Mouse (Mus musculus) erythroid progenitor cell, adult 5-6 weeks (primary cell): ENCODE results near the gene Ccdc18. TPM values are rescaled to one million over a fixed set of nuclear protein-coding genes. Genes with fewer than 3 reads are reported as not detected.
A peak's percentile ranks its signal among the peaks of the same experiment; 100 is the strongest.
"Not testable (repeated sequence)": the region's sequence is repeated elsewhere in the genome, so short reads cannot be mapped to it uniquely, and the experiment has no call there.

Experiments used
- ATAC-seq: replicated peaks from 2 replicates; pipeline ENCODE4 v1.8.0; 2016; ENCODE audit warnings: moderate number of reproducible peaks, mild to moderate bottlenecking, moderate TSS enrichment, inconsistent platforms; ENCODE audit not compliant: poor library complexity, low FRiP score, severe bottlenecking
- total RNA-seq, 2 experiments: library from RNA; stranded (forward) in 1 of 2; stranded (reverse) in 1 of 2; fragments of 150-400 nt in 1 of 2; fragments of 186-747, 209-891 nt in 1 of 2; gene quantifications; 2 replicates each; pipeline versions ENCODE4 v1.2.3 to v1.2.4; 2015 to 2017; ENCODE audit warnings: low replicate concordance in 2 of 2

Gene Ccdc18
- total RNA-seq (2015; ENCODE audit: low replicate concordance) (45.3 and 53.3 TPM in 2 replicates), total RNA-seq (2017; ENCODE audit: low replicate concordance) (53.3 and 93.4 TPM in 2 replicates)

DNA sequence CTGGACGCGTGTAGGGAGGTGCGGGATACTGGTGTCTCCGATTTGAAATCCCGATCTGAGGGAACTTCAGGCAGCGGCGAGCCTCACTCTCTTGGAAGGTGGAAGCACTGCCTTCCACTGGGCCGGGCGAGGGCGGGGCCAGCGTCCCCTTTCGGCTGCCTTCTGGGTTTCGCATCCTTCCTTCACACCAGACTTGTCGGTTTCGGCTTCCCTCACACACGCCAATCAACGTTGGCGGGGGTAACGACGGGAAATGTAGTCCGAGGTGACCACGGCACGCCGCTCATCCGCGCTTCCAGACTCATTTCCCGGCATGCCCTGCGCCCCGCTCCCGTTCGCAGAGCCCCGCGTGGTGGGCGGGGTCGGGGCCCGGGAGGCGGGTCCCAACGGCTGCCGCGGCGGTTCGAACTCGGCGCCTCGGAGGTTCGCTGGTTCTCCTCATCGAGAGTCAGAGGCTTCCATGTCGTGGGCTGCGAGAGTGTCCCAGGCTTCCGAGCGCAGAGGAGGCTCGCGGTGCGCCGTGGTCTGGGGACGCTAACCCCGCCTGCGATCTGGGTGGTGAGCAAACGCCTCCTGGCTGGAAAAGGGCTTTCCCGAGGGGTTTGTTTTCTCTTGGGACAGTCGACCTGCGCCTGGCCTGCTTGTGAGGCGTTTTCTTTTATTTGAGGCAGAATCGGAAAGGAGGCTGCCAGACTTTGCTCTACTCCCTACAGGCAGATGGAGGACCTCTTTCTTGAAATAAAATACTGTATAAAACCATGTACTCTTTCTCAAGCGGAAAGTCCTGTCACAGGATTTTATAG lies at the start of gene Ccdc18, which contains the start of gene Tmed5:
TSS of gene Ccdc18 (plus strand) at position 435 of the 803 bp plus-strand sequence.
TSS of gene Tmed5 (minus strand) at position 180 of the 803 bp plus-strand sequence.
- ATAC-seq = peak; percentile 95

DNA sequence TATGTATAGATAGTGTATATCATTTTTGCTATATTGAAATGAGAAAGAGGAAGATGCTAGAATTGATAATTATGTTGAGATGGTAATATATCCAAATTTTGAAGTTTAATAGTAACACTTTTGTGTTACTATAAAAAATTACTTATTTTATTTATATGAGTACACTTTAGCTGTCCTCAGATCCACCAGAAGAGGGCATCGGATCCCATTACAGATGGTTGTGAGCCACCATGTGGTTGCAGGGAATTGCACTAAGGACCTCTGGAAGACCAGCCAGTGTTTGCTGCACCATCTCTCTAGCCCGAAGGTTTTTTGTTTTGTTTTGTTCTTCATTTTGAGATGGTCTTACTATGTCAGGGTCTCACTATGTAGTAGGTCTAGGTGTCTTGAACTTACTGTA lies 47.2 kb upstream of the Ccdc18 start:
- ATAC-seq = no peak

DNA sequence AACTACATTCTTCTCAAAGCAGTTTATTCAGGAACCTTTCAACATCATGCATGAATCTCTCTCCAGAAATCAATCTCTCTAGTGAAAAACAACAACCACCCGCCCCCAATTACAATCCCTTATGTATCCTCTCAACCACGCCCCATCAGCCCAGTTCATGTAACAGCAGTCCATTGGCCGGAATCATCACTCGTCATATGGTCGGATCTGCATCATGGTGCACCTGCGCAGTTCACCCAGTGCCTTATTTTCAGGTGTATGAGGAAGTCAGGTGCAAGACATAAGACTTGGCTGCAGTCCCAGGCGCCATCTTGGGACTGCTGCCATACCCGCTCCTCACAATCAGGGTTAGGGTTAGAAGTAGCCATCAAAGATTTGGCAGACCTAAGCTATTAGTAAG lies 39.9 kb upstream of the Ccdc18 start:
- not testable (repeated sequence) for ATAC-seq

DNA sequence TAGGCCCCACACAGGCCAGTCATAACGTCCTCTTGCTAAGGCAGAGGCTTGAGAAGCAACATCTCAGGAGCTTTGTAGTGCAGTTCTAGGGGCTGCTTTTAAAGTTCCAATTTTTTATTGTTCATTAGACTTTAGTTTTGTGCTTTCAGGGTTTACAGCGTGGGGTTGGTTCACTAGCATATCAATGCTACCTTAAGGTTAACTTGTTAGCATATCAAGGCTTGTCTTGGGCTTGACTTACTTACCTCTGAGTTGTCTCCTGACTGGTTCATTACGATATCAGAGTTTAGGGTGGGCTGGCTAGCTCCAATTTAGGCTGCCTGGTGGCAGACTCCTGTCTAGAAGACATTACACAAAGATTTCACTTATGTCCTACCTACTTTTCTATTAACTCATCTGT lies 35.0 kb upstream of the Ccdc18 start:
- no peak for ATAC-seq

DNA sequence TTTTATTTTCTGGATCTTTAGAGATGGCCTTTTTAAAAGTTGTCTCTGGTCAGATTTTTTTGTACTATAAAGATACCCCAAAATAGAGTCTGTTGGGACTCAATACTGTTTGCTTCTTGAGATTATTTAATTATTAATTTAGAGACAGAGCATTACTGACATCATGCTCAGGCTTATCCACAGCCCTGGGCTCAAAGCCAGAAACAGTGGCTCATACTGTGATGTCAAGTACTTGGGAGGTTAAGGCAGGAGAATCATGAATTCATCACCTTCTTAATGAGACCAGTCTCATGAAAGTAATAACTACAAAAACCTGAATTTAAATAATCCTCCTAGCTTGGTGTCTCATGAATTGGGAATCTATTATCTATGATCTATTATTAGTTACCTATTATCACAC lies 32.5 kb upstream of the Ccdc18 start:
- ATAC-seq = no peak

DNA sequence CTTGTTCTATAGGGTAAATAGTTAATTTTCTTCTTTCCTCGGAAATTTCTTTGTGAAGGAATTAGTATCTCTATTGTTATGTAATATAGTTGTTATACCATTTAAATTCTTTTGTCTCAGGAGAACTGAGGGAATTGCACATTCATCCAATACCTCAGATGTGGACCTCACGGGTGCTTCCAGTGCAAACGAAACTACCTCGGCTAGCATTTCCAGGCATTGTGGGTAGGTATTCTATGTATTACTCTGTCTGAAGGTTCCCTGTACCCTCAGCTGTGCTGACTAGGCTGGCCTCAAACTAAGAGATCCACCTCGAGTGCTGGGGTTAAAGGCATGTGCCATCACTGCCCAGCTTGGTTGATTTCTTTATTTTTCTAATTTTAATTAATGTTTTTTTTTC lies 28.4 kb upstream of the Ccdc18 start:
- ATAC-seq = no peak

DNA sequence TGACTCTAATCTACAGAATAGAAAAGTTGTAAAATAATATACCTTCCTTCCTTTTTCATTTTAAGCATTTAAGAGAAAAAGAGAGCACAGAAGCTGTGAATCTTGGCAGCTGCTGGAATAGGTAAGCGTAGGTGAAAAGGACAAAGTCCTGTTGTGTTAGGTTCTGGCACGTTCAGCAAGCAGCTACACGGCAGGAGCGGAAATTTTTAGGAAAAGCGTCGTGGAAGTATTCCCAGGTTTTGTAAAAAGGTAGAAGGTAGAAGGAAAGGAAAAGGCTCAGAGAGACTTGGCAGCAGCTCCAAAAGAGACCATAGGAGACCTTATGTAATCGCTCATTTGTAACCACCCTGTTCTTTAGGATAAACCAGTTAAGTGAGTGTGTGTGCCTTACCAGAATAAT lies 23.3 kb upstream of the Ccdc18 start:
- no peak for ATAC-seq

DNA sequence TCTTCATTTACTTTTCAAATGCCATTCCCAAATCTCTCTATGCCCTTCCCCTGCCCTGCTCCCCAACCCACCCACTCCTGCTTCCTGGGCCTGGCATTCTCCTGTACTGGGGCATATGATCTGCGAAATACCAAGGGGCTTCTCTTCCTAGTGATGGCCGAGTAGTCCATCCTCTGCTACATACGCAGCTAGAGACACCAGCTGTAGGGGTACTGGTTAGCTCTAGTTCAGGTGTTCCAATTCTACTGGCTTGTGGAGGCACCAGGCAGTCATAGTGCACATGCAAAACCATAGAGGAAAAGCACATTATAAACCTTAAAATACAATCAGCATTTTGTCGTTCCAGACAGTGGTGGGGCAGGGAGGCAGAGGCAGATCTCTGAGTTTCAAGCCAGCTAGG lies 15.0 kb upstream of the Ccdc18 start:
- ATAC-seq = no peak

DNA sequence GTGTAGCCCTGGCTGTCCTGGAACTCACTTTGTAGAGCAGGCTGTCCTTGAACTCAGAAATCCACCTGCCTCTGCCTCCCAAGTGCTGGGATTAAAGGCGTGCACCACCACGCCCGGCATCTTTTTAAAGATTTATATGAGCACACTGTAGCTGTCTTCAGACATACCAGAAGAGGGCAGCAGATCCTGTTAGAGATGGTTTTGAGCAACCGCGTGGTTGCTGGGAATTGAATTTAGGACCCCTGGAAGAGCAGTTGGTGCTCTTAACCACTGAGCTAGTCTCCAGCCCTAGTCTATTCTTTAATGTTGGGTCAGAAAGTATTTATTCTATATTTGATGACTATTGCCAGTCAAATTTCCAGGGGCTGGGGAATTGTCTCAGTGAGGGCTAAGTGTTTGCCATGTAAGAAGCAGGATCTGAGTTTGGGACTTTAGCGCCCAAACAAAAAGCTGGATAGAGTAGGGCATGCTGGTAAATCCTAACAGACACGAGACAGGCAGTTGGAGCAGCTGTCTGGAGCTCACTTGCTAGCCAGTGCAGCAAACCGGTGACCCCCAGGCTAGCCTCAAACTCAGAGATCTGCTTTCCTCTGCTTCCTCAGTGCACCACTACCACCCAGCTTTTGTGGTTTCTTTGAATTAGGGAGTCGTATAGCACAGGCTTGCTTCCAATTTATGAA lies 12.3 kb upstream of the Ccdc18 start:
- ATAC-seq = no peak

DNA sequence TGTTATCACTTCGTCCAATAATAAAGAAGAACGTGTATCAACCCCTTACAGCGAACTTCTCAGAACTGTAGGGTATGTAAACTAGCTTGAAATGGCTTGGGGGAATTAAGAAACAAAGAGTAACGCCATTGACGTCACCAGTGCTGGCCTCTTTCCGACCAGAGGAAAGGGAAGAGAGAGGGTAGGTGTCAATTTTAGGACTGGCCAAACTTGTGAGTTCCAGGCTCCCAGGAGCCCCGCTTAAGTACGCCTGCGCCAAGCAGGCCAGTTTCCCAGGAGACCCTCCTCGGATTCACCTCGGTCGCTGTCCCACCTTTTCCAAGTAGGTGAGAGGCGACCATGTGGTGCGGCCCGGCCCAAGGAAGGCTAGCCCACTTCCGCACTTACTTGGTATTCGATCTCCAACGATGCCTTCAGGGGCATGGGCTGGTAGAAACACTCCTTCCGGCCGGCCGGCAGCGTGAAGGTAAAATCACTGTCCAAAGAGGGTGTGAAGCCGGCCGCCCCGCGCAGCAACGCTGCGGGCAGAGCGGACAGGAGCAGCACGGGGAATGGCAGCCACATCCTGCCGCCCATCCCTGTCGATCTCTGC lies 730 bp upstream of the Ccdc18 start:
- ATAC-seq = peak; percentile 70

DNA sequence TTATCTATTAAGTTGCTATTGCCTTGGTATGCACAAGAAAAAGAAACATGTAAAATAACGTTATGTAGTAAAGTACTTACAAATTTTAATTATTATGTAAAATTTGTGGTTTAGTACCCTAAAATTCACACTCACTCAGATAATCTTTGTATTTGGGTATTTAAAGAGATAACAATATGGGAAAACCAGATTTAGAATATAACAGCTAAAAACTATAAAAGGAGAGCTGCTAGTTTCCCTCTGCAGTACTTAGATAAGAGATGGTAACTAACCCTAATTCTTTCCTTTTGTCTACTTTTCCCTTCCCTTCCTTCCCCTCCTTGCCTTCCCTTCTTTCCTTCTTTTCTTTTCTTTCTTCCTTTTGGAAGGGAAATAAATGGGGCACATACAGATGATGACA lies 19.9 kb downstream of the Ccdc18 start:
- no peak for ATAC-seq

DNA sequence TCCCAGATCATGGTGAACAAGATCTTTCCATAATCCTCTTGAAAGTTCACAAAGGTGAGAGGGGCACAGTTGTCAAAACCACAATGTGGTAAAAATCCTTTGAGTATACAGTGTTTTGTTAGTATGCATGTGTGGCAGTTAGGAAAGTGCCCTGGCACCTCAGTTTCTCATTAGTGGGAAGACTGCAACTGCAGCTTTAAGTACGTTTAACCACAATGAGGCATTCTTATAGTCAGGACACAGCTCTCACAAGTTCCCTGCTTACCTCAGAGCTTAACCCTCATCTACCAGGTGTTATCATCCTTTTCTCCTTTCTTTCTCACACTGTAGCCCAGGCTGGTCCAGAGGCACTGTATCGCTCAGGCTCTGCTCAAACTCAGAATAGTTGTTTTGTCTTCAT lies 28.1 kb downstream of the Ccdc18 start:
- ATAC-seq = no peak

DNA sequence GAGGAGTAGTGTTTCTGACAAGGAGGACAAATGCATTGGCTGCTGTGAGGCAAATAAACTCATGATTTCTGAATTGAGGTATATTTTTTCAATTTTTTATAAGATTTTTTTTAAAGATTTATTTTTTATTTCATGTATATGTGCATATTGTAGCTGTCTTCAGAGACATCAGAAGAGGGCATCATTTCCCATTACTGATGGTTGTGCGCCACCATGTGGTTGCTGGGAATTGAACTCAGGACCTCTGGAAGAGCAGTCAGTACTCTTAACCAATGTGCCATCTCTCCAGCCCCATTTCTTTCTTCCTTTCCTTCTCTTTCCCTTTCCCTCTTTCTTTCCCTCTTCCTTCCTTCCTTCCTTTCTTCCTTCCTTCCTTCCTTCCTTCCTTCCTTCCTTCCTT lies 31.0 kb downstream of the Ccdc18 start:
- no peak for ATAC-seq

DNA sequence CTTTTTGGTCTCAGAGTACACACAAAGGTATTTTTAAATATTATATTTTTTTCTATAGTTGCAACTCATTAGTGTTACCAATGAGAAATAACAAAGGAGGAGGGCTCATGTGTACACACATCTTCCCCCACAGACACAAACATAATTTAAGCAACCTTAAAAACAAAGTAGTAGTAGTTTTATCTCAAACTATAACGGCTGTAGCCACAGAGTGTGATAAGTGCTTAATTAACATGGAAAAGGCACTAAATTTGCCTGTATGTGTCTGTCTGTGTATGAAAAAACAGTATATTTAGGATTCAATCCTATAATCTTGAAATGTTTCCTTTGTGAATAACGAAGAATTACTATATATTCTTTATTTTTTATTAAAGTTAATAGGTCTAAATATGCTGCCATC lies 51.4 kb downstream of the Ccdc18 start:
- no peak for ATAC-seq

DNA sequence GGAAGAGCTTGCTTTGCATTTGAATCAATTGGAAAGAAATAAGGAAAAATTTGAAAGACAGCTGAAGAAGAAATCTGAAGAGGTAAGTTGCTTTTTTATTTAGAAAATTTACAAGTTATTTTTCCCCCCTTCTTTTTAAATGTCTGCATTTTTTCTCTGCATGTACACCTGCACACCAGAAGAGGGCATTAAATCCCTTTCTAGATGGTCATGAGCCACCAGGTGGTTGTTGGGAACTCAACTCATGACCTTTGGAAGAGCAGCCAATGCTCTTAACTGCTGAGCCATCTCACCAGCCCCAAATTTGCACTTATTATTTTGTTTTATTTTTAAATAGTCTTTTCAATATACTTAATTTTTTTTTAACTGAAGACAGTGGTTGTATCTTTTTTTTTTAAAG lies 56.3 kb downstream of the Ccdc18 start:
- ATAC-seq = no peak

DNA sequence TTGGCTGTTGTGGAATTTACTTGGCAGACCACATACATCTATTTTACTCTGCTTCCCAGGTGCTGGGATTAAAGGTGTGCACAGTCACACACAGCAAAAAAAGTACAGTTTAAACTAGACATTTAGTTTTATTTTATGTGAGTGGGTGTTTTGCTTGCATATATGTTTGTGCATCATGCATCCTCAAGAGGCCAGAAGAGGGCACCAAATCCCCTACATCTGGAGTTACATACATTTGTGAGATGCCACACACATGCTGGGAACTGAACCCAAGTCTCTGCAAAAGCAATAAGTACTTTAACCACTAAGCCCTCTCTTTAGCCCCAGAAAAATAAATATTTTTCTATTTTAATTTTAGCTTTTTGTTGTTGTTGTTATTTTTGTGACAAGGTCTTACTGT lies 73.3 kb downstream of the Ccdc18 start:
- ATAC-seq = no peak

DNA sequence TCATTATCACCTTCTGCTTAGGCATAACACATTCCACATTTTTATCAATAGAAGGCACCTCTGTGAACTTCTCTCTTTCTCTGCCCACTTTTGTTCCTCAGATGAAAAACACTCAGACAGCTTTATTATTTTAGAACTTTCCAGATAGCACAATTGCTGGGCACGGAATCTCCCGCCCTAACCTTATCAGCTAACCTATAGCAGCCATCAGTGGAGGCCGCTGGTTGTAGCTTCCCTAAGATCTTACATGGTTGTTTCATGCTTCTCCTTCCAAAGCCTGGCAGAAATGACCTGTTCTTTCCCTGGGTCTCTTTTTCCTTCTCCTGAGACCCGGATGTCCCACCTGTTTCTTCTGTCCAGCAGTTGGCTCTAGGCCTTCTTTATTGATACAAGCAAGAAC lies 78.8 kb downstream of the Ccdc18 start:
- ATAC-seq = no peak

DNA sequence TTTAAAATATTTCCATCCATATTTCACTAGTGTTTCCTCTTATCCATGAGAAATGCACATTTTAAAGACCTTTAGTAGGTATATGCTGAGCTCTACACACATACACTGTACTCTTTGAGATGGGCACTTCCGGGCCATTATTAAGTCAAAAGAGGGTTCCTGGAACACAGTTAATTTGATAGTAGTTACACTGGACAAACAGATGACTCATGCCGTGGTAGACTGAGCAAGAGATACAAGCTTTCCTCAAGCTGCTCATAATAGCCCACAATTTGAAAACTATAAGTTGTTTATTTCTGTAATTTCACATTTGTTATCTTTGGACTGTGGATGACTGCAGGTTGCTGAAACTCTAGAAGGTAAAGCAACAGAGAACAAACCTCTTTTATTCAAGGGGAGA lies 82.3 kb downstream of the Ccdc18 start:
- no peak for ATAC-seq

DNA sequence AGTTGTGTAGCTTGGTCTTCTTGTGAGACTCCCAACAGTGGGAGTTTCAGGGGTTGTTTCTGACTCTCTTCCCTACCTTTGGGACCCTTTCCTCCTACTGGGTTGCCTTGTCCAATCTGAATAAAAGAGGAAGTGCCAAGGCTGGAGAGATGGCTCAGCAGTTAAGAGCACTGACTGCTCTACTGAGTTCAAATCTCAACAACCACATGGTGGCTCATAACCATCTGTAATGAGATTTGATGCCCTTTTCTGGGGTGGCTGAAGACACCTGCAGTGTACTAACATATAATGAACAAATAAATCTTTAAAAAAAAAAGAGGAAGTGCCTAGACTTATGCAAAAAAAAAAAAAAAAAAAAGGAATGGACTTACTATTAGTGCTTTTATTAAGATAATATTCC lies 91.4 kb downstream of the Ccdc18 start:
- ATAC-seq = no peak

DNA sequence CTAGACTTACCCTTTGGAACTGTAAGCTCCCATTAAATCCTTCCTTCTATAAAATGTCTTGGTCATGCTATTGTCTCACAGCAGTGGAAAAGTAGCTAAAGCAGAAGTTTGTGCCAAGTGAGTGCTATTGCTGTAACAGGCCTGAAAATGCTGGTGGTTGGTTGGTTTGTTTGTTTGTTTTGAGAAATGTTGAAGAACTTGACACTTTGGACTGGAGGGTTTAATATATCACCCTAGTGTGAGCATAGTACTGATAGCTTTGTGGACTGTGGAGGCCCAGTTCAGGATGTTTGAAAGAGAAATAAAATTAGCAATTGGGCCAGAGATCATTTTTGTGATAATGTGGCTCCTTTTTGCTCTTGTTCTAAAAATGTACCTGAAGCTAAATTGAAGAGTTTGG lies 93.5 kb downstream of the Ccdc18 start:
- no peak for ATAC-seq

DNA sequence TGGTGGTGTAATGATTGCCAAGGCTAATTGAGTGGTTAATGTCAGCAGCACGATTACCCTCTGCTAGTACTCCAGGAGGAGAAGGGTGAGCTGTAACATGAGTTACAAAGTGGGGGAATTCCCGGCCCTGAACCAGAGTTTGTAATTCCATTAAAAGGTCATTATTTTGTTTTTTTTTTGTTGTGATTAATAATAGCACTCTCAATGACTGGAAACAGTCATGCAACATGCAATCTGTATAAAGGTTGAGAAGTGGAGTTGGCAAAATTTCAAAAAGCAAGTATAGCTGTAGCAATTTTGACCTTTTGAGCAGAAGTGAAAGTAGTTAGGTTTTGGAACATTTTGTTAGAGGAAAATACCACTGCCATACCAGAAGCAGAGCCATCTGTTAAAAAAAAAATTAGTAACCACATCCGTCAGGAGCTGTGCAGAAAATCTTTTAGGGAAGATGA lies 113.7 kb downstream of the Ccdc18 start:
- no peak for ATAC-seq
